Mouse (Mus musculus): ENCODE results near the gene Abca12. TPM values are rescaled to one million over a fixed set of nuclear protein-coding genes. Genes with fewer than 3 reads are reported as not detected.

Abca12 gene
- total and polyA plus RNA-seq, 3 experiments, result 0.04 to 0.16 (median 0.08) TPM

- Histone ChIP-seq H3K9me3 (replicated peaks; ENCODE audit: low read length) (no peaks in the 10 kb centered on the region), H3K27me3 (replicated peaks) (no peaks in the 10 kb centered on the region), H3K4me2 (ENCODE audit: insufficient read depth, low read depth, poor library complexity, severe bottlenecking) (no peak overlapping the region), H3K9ac (ENCODE audit: insufficient read depth, low read depth) (no peak overlapping the region), H3K79me2 (replicated peaks; ENCODE audit: control insufficient read depth, extremely low read depth, insufficient read depth, poor library complexity, severe bottlenecking) (no peaks in the 10 kb centered on the region), H3K36me3 (replicated peaks in 1 of 2; ENCODE audit: control insufficient read depth in 1 of 2, insufficient read depth in 1 of 2, low read length in 1 of 2) (no peaks in the 10 kb centered on the region), H3K27ac (ENCODE audit: insufficient read depth, low read depth) (no peak overlapping the region), H3K4me1 (ENCODE audit: control insufficient read depth in 1 of 2, insufficient read depth in 2 of 2) (0 out of 4 replicates have a peak, but pooled peaks cover 0 to 2% of the 10 kb centered on the region in 2 experiments), H3K4me3 (replicated peaks in 1 of 3; ENCODE audit: low read depth in 2 of 3, low read length in 2 of 3, poor library complexity in 1 of 3) (no peak overlapping the region)
- DNase-seq (ENCODE audit: extremely low read depth), result no peak
- dilution Hi-C loops (cut with MboI; ENCODE audit: extremely low pct_ligation_motif_present, extremely low pct_unique_long_range_greater_than_20kb, low sequenced_read_pairs), result no loop called here
- TF ChIP-seq POLR2AphosphoS2 (IDR thresholded peaks at IDR 0.05; ENCODE audit: low read depth, low read length), result no peak
- no peak for TF ChIP-seq MEF2A (IDR thresholded peaks at IDR 0.05; ENCODE audit: borderline replicate concordance, low read depth, low read length)
- TF ChIP-seq CHD2 (IDR thresholded peaks at IDR 0.05; ENCODE audit: low read length), result no peak
- no peak for TF ChIP-seq ZNF384 (IDR thresholded peaks at IDR 0.05; ENCODE audit: low read depth, low read length)
- TF ChIP-seq MAX (IDR thresholded peaks at IDR 0.05; ENCODE audit: low read length), result no peak
- TF ChIP-seq MAZ (IDR thresholded peaks at IDR 0.05; ENCODE audit: low read depth, low read length), result no peak
- TF ChIP-seq EP300 (IDR thresholded peaks at IDR 0.05; ENCODE audit: low read length), result no peak
- TF ChIP-seq NRF1 (IDR thresholded peaks at IDR 0.05; ENCODE audit: low read depth, low read length), result no peak
- TF ChIP-seq SMC3 (IDR thresholded peaks at IDR 0.05; ENCODE audit: low read depth, low read length), result no peak
- TF ChIP-seq NELFE (IDR thresholded peaks at IDR 0.05; ENCODE audit: low read depth, low read length), result no peak
- TF ChIP-seq PAX5 (IDR thresholded peaks at IDR 0.05; ENCODE audit: low read length), result no peak
- TF ChIP-seq GABPA (IDR thresholded peaks at IDR 0.05; ENCODE audit: insufficient replicate concordance, low read depth, low read length), result no peak
- TF ChIP-seq ETS1 (conservative IDR thresholded peaks at IDR 0.05; ENCODE audit: low read depth, low read length), result no peak
- TF ChIP-seq SIN3A (IDR thresholded peaks at IDR 0.05; ENCODE audit: low read length), result no peak
- no peak for TF ChIP-seq CHD1 (IDR thresholded peaks at IDR 0.05; ENCODE audit: low read depth, low read length)
- TF ChIP-seq ZMIZ1 (IDR thresholded peaks at IDR 0.05; ENCODE audit: low read depth, low read length), result no peak
- TF ChIP-seq UBTF (IDR thresholded peaks at IDR 0.05; ENCODE audit: low read depth, low read length), result no peak
- no peak for TF ChIP-seq ZKSCAN1 (IDR thresholded peaks at IDR 0.05; ENCODE audit: borderline replicate concordance, low read depth, low read length)
- TF ChIP-seq KAT2A (IDR thresholded peaks at IDR 0.05; ENCODE audit: insufficient replicate concordance, low read length), result no peak
- no peak for TF ChIP-seq CTCF (conservative IDR thresholded peaks at IDR 0.05 in 1 of 2, IDR thresholded peaks at IDR 0.05 in 1 of 2; ENCODE audit: low read depth in 2 of 2, low read length in 2 of 2)
- in situ Hi-C loops (cut with MboI; ENCODE audit: low pct_ligation_motif_present, low pct_unique_long_range_greater_than_20kb, low sequenced_read_pairs), result loop anchor here (25.0 kb wide), 2 partner anchors 220 to 820 kb away; no protein-coding TSS in a partner anchor
Measured at GRCm38 (mm10) chr1:71291917-71292316, 122.8 kb downstream of the Abca12 start.

- TF ChIP-seq ETS1 (conservative IDR thresholded peaks at IDR 0.05; ENCODE audit: low read depth, low read length) (no peak), POLR2AphosphoS2 (IDR thresholded peaks at IDR 0.05; ENCODE audit: low read depth, low read length) (no peak), USF1 (IDR thresholded peaks at IDR 0.05; ENCODE audit: low read depth, low read length) (no peak), ZC3H11A (IDR thresholded peaks at IDR 0.05; ENCODE audit: low read depth, low read length) (peak; percentile 46), CTCF (conservative IDR thresholded peaks at IDR 0.05 in 1 of 2, IDR thresholded peaks at IDR 0.05 in 1 of 2; ENCODE audit: low read depth in 2 of 2, low read length in 2 of 2) (peak; percentile 58 to 86), MAX (IDR thresholded peaks at IDR 0.05; ENCODE audit: low read length) (peak; percentile 63), MXI1 (IDR thresholded peaks at IDR 0.05; ENCODE audit: low read depth, low read length) (no peak), SIN3A (IDR thresholded peaks at IDR 0.05; ENCODE audit: low read length) (no peak), SMC3 (IDR thresholded peaks at IDR 0.05; ENCODE audit: low read depth, low read length) (peak; percentile 93), POLR2A (IDR thresholded peaks at IDR 0.05; ENCODE audit: low read depth, low read length) (no peak), ELF1 (IDR thresholded peaks at IDR 0.05; ENCODE audit: low read depth, low read length) (peak; percentile 33; the same call in 1 of the 2 replicates), RCOR1 (conservative IDR thresholded peaks at IDR 0.05; ENCODE audit: low read depth, low read length) (no peak), RAD21 (IDR thresholded peaks at IDR 0.05; ENCODE audit: low read depth, low read length) (peak; percentile 72), MAFK (IDR thresholded peaks at IDR 0.05; ENCODE audit: insufficient replicate concordance, low read length) (no peak), BHLHE40 (IDR thresholded peaks at IDR 0.05; ENCODE audit: low read depth, low read length) (no peak), NRF1 (IDR thresholded peaks at IDR 0.05; ENCODE audit: low read depth, low read length) (no peak), GABPA (IDR thresholded peaks at IDR 0.05; ENCODE audit: insufficient replicate concordance, low read depth, low read length) (no peak), MAZ (IDR thresholded peaks at IDR 0.05; ENCODE audit: low read depth, low read length) (no peak), ZKSCAN1 (IDR thresholded peaks at IDR 0.05; ENCODE audit: borderline replicate concordance, low read depth, low read length) (no peak), CHD1 (IDR thresholded peaks at IDR 0.05; ENCODE audit: low read depth, low read length) (no peak)
- H3K4me1 ChIP-seq (ENCODE audit: control insufficient read depth in 1 of 2, insufficient read depth in 2 of 2), result 0 out of 4 replicates have a peak, but pooled peaks cover 0 to 2% of the 10 kb centered on the region in 2 experiments
- no peaks in the 10 kb centered on the region for H3K36me3 ChIP-seq (replicated peaks in 1 of 2; ENCODE audit: control insufficient read depth in 1 of 2, insufficient read depth in 1 of 2, low read length in 1 of 2)
- H3K9ac ChIP-seq (ENCODE audit: insufficient read depth, low read depth), result no peak overlapping the region
- in situ Hi-C loops (cut with MboI; ENCODE audit: low pct_ligation_motif_present, low pct_unique_long_range_greater_than_20kb, low sequenced_read_pairs) (loop anchor here (25.0 kb wide), 2 partner anchors 223 to 823 kb away; no protein-coding TSS in a partner anchor), dilution Hi-C loops (cut with MboI; ENCODE audit: extremely low pct_ligation_motif_present, extremely low pct_unique_long_range_greater_than_20kb, low sequenced_read_pairs) (no loop called here)
- H3K79me2 ChIP-seq (replicated peaks; ENCODE audit: control insufficient read depth, extremely low read depth, insufficient read depth, poor library complexity, severe bottlenecking), result no peaks in the 10 kb centered on the region
- H3K9me3 ChIP-seq (replicated peaks; ENCODE audit: low read length), result no peaks in the 10 kb centered on the region
- H3K4me3 ChIP-seq (replicated peaks in 1 of 3; ENCODE audit: low read depth in 2 of 3, low read length in 2 of 3, poor library complexity in 1 of 3), result no peak overlapping the region
- no peak overlapping the region for H3K27ac ChIP-seq (ENCODE audit: insufficient read depth, low read depth)
- H3K4me2 ChIP-seq (ENCODE audit: insufficient read depth, low read depth, poor library complexity, severe bottlenecking), result no peak overlapping the region
- DNase-seq (ENCODE audit: extremely low read depth), result peak; percentile 74
- H3K27me3 ChIP-seq (replicated peaks), result no peaks in the 10 kb centered on the region
Measured at GRCm38 (mm10) chr1:71289511-71289910, 125.2 kb downstream of the Abca12 start.

Measured in CH12.LX (cell line).